Mouse (Mus musculus): ENCODE results near the gene Slc2a3.

The Slc2a3 gene

GRCm38 (mm10) chr6:122801301-122801800 is at the start of gene Slc2a3:
Gene Slc2a3, minus strand, starts transcription at chr6:122801640.
- peak; percentile 39 for DNase-seq

DNA sequence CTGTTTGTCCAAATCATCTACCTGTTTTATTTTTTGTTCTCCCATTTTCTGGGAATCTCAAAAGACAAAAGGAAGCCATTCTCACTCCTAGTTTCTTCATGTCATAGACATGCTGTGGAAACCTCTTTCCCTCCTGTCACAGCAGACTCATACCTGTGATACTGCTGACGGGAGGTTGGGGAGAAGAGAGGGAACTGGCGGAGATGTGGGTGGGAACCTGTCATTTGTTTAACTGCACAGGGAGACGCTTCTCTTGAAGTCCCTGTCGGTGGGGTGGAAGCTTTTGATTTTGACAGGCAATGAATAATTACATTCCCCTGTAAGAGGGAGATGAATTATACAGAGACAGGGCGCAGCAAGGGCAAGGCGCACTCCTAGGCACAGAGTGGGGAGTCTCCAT is 42.3 kb upstream of the Slc2a3 start:
- DNase-seq, result no peak

DNA sequence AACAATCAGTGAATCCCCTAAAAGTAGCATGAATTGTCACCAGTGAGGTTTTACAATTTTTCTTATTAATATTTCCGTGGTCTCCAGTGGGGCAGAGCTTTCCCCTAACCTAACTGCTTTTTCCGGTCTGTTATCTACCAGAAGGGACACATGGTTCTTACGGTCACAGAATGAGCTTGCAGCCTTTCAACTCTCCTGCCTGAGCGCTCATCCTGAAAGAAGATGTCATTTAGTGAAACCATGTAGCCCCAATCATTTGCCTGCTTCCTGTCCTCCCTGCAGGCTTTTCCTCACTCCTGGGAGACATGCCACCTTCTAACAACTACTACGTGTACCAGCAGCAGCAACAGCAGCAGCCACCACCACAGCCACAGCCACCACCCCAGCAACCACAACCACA is 36.1 kb upstream of the Slc2a3 start:
- DNase-seq, result no peak

DNA sequence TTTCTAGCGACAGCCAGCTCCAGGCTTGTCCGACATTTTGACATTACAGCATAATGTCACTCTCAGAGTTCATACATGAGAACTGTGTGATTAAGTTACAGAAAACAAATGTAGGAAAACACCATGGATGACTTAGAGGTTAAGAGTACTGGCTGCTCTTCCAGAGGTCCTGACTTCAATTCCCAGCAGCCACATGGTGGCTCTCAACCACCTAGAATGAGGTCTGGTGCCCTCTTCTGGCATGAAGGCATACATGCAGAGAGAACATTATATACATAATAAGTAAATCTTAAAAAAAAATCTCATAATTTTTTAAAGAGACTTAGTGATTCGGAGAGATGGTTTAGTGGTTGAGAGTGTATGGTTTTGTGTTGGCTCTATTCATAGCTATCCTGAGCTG is 35.5 kb upstream of the Slc2a3 start:
- DNase-seq, result no peak

- peak; percentile 60 for DNase-seq
Measured at GRCm38 (mm10) chr6:122834365-122834764, 32.9 kb upstream of the Slc2a3 start.

GRCm38 (mm10) chr6:122832880-122833279 is 31.4 kb upstream of the Slc2a3 start:
- no peak for DNase-seq

- DNase-seq, result peak; percentile 36
Measured at GRCm38 (mm10) chr6:122828086-122828485, 26.6 kb upstream of the Slc2a3 start.

GRCm38 (mm10) chr6:122825923-122826742 is 24.7 kb upstream of the Slc2a3 start:
- DNase-seq, result peak; percentile 72

- no peak for DNase-seq
Measured at GRCm38 (mm10) chr6:122825166-122825565, 23.7 kb upstream of the Slc2a3 start.

GRCm38 (mm10) chr6:122824086-122824485 is 22.6 kb upstream of the Slc2a3 start:
- DNase-seq, result peak; percentile 45

DNA sequence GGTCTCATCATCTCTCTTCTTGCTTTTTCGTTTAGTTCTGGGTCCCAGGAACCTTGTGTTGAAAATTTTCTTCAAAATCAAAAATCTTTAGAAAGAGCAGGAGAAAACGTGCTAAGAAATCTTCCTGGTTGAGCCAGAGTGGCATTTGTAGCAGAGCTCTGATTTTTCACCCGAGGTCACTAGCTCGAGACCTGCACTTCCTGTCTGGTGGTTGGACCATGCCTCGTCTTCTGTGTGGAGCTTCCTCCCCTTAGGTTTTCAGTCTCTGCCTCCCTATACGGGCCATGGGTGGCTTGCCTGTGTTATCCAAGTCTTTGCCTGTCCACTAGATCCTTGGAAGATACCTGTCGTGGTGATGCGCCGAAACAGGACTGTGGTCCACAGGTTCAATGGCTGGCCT is 20.4 kb upstream of the Slc2a3 start:
- DNase-seq, result no peak

GRCm38 (mm10) chr6:122820799-122821650 is 19.6 kb upstream of the Slc2a3 start:
- peak; percentile 51 for DNase-seq

DNA sequence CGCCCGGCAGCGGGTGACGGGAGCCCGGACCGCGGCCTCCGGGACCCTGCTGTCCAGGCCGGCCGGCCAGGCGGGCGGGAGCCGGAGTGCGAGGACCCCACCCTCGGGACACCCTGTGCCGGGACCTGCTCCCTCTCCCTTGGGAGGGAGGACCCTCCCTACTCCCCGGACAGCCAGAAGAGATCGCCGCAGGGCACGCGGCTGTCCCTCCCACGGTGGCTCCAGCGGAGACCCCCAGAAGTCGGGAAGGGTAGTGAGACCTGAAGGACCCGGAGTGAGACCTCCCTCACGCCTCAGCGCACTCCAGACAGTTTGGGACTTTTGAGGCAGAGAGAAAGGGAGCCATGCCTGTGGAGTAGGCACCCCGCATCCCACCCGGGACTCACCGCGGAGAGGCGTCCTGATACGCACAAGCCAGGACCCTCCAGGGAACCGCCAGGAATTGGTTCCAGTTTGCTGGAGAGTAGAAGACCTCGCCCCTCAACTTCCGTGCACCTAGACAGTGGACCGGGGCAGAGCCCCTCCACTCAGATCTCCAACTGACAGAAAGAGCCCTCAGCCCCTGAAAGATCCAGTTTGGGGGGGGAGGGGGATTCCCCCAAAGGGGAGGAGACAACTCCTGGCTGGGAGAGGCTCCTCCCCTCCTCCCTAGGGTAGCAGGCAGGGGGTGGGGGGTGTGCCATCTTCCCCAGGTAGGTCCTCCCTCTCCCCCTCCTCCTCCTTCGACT is 18.8 kb upstream of the Slc2a3 start:
- peak; percentile 38 for DNase-seq

DNA sequence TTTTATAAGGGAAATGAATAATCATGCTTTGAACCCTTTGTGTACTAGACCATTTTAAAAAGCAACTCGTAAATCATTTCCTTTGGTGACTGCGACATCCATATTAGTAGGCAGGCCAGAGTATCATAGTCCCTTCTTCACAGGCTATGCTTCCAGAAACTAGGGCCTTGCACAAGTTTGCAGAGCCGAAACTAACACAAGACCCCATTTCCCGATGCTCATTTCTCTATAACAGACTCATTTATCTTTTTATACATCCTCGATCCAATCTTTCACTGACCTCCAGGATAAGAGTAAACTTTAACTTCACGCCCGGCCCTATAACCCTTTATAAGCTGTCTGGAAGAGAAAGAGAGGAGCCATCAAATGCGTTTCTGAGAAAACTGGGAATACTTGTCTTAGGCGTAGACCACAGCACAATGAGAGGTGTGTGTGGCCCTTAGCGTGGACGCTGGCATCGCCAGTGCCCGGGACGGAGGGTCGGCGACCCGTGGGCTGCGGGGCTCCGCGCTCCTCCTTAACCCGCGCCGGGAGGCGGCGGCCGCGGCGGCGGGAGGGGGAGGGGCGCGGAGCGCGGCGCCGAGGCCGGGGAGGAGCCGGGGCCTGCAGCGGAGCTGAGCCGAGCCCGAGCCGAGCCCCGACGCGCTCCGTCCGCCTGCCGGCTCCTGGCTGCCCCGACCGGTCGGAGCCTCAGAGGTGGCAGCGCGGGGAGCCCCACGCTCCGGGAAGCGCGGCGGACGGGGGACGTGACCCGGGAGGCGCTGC is 18.0 kb upstream of the Slc2a3 start, which contains the start of gene Foxj2:
Gene Foxj2 (plus strand): TSS at position 609 of the 765 bp plus-strand sequence.
- DNase-seq, result peak; percentile 72

- DNase-seq, result no peak
Measured at GRCm38 (mm10) chr6:122813640-122814039, 12.2 kb upstream of the Slc2a3 start.

- DNase-seq, result no peak
Measured at GRCm38 (mm10) chr6:122812716-122813115, 11.3 kb upstream of the Slc2a3 start.

DNA sequence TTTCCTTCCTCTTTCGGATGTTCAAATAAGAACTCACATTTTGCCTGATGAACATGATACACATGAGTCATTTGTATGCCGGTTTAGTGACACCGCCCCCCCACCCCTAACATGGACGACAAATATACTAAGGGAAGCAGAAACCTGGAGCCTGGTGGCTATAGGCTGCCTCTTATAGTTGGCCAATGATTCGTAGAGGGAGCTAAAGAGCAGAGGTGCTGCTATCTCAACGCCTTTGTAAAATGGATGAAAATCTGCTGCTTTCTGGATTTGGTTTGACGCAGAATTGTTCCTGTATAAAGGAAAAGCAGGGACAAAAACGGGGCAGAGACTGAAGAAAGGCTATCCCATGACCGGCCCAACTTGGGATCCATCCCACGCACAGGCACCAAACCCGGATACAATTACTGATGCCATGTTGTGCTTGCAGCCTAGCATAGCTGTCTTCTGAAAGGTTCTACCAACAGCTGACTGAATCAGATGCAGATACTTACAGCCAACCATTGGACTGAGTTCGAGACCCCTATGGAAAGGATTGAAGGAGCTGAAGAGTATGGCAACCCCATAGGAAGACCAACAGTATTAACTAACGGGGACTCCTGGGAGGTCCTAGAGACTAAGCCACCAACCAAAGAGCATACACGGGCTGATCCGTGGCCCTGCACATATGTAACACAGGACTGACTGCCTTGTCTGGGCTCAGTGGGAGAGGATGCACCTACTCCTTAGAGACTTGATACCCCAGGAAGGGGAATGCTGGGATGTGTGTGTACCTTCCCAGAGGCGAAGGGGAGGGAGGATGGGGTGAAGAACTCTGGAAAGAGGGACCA is 10.5 kb upstream of the Slc2a3 start:
- peak; percentile 42 for DNase-seq

- DNase-seq, result peak; percentile 95
Measured at GRCm38 (mm10) chr6:122811280-122811652, 9.8 kb upstream of the Slc2a3 start.

GRCm38 (mm10) chr6:122810615-122811279 is 9.3 kb upstream of the Slc2a3 start:
- DNase-seq, result peak; percentile 99

DNA sequence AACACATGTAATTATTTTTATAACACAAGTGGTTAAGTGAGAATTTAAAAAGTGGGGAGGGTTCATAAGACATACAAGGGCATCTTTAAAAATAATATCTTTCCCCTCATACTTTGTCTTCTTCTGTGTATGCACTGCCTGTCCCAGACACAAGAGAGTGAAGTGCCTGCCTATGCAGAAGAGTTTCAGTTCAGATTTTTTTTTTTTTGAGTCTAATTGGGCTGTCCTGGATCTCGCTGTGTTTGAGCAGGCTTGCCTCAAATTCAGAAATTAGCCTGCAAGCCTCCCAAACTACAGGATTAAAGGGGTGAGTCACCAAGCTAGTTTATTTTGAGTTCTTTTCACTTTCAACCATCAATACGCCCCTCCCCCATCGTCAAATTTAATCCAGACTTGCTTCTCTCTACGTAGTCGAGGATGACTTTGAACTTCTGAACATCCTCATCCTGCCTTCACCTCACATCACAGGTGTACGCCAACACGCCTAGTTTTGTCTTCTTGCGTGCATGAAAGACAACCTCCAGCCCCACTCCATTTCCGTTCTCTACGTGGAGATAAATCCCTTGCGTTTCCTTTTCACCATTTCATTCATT is 8.7 kb upstream of the Slc2a3 start:
- no peak for DNase-seq
